Mouse (Mus musculus) thymus, adult 2 months (tissue): Measurements from ENCODE around the gene Fam24b.

Source experiments
- CTCF ChIP-seq: fragments of 200-500 bp; IDR thresholded peaks from 2 replicates; pipeline ENCODE4 v1.5.1; 2012; ENCODE audit warnings: mild to moderate bottlenecking, control low read depth, low read length, moderate library complexity, borderline replicate concordance; ENCODE audit not compliant: control insufficient read depth, poor library complexity, insufficient read depth; ENCODE audit errors: extremely low read depth
- POLR2A ChIP-seq: fragments of 200-500 bp; IDR thresholded peaks from 2 replicates; pipeline ENCODE4 v1.6.1; 2012; ENCODE audit warnings: mild to moderate bottlenecking, low read length, control low read depth, moderate library complexity; ENCODE audit not compliant: control insufficient read depth, poor library complexity, insufficient read depth; ENCODE audit errors: extremely low read depth

- no peak for TF ChIP-seq POLR2A
- no peak for TF ChIP-seq CTCF
Observed at GRCm38 (mm10) chr7:131322192-131322591, 7.1 kb downstream of the Fam24b start, which contains the start of gene Cuzd1.
